Mouse (Mus musculus) R1 (cell line): ENCODE data around the gene Rps6.
A peak's percentile ranks its signal among the peaks of the same experiment; 100 is the strongest.

ENCODE experiments used
- DNase-seq: peaks from one replicate; pipeline ENCODE4 v3.0.0-alpha.2; 2018; ENCODE audit warnings: low read depth, low spot score

The Rps6 gene

GRCm38 (mm10) chr4:86852018-86852417 lies 5.2 kb downstream of the Rps6 start:
- DNase-seq: peak; percentile 14

GRCm38 (mm10) chr4:86851331-86851730 lies 5.9 kb downstream of the Rps6 start:
- DNase-seq: no peak

- no peak for DNase-seq
Measured at GRCm38 (mm10) chr4:86847246-86847645, 10.0 kb downstream of the Rps6 start.

GRCm38 (mm10) chr4:86845384-86845783 lies 11.8 kb downstream of the Rps6 start:
- no peak for DNase-seq

GRCm38 (mm10) chr4:86841141-86841540 lies 16.1 kb downstream of the Rps6 start:
- DNase-seq: peak; percentile 67

GRCm38 (mm10) chr4:86831896-86832295 lies 25.3 kb downstream of the Rps6 start:
- DNase-seq: no peak

GRCm38 (mm10) chr4:86825143-86825542 lies 32.1 kb downstream of the Rps6 start:
- no peak for DNase-seq

GRCm38 (mm10) chr4:86823169-86823568 lies 34.0 kb downstream of the Rps6 start:
- DNase-seq: peak; percentile 76

- no peak for DNase-seq
Measured at GRCm38 (mm10) chr4:86814850-86815249, 42.4 kb downstream of the Rps6 start.

GRCm38 (mm10) chr4:86810604-86811003 lies 46.6 kb downstream of the Rps6 start:
- DNase-seq: peak; percentile 62
